Mouse (Mus musculus) neural tube, embryonic 15.5 days (tissue): Measurements from ENCODE around the gene Mb. TPM values are rescaled to one million over a fixed set of nuclear protein-coding genes. Genes with fewer than 3 reads are reported as not detected.
A peak's percentile ranks its signal among the peaks of the same experiment; 100 is the strongest.

ENCODE experiments used
- ATAC-seq: fragments of 200-750 bp; cut with Nextera tagmentation; 2 replicates; pipeline ENCODE4 v1.8.0; 2017; ENCODE audit warnings: mild to moderate bottlenecking, moderate TSS enrichment, moderate library complexity; ENCODE audit not compliant: low FRiP score
- H3K27ac ChIP-seq: fragments of 300-500 bp; sonication (generic); replicated peaks from 2 replicates; pipeline ENCODE4 v1.5.1; 2015; ENCODE audit warnings: mild to moderate bottlenecking, inconsistent platforms
- H3K27me3 ChIP-seq: fragments of 300-500 bp; sonication (generic); replicated peaks from 2 replicates; pipeline ENCODE4 v1.6.1; 2015; ENCODE audit warnings: inconsistent platforms
- H3K36me3 ChIP-seq: fragments of 300-500 bp; sonication (generic); 2 replicates; pipeline ENCODE4 v1.6.1; 2015; ENCODE audit warnings: inconsistent platforms
- H3K4me1 ChIP-seq: fragments of 300-500 bp; sonication (generic); 2 replicates; pipeline ENCODE4 v1.6.1; 2015; ENCODE audit warnings: inconsistent platforms
- H3K4me2 ChIP-seq: fragments of 300-500 bp; sonication (generic); 2 replicates; pipeline ENCODE4 v1.6.1; 2015; ENCODE audit warnings: inconsistent platforms, mild to moderate bottlenecking, moderate library complexity
- H3K4me3 ChIP-seq: fragments of 300-500 bp; sonication (generic); replicated peaks from 2 replicates; pipeline ENCODE4 v1.5.1; 2015; ENCODE audit warnings: mild to moderate bottlenecking, inconsistent platforms
- H3K9ac ChIP-seq: fragments of 300-500 bp; sonication (generic); replicated peaks from 2 replicates; pipeline ENCODE4 v1.6.1; 2015; ENCODE audit warnings: mild to moderate bottlenecking, inconsistent platforms
- H3K9me3 ChIP-seq: fragments of 300-500 bp; sonication (generic); replicated peaks from 2 replicates; pipeline ENCODE4 v1.6.1; 2016; ENCODE audit warnings: inconsistent platforms
- WGBS: fragments of 180-500 bp; shearing (Covaris S2); methylation state at CpG from one replicate; pipeline ENCODE4 v1.1.7; 2015; ENCODE audit warnings: mixed read lengths; 5-methylcytosine and 5-hydroxymethylcytosine counted together
- polyA plus RNA-seq: library from polyadenylated mRNA; unstranded; fragments of >200 nt; fragmentation: Nextera tagmentation; extraction: Ambion mirVana; gene quantifications from 2 replicates; pipeline ENCODE4 v1.2.1, GENCODE M21; 2015

Gene Mb
- polyA plus RNA-seq, 1 experiment from 2014 or later, result 1.3 TPM

DNA sequence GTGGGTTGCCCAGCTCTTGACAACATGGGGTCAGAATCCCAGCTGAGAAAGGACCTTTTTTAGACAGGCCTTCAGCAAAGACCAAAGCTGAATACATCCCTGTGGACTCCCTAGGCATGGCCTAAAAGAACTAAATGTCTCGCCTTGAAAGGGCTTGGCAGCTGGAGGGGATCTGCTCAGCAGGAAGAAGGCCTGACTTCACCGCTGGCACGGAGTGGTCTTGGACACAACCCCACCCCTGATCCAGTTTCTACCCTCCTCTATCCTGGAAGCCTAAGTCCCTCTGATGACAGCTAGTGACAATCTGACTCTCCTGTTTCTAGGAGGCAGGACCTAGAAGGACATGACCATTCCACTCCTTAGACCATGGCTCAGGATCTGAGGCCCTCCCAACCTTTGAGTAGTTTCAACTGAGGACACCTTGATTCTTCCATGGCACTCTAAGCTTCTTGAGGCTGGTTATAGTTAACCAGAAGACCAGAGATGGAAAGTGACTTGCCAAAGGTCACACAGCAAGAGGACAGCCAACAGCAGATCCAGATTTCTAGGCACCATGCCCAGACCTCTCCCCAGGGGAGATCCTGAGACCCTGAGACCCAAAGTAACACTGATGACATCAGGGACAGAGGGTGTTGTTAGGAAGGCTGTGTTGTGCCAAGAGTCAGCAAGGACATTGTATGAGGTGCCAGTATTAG lies 47.1 kb downstream of the Mb start:
- H3K9ac ChIP-seq, result no peak overlapping the region
- 88% methylated on average over 3 of the region's 3 CpGs for WGBS
- no peak overlapping the region for H3K4me2 ChIP-seq
- H3K27ac ChIP-seq, result no peak overlapping the region
- H3K4me1 ChIP-seq, result peaks cover 4% of the 10 kb centered on the region; the same call in 1 of the 2 replicates
- ATAC-seq, result no peak
- no peaks in the 10 kb centered on the region for H3K36me3 ChIP-seq
- no peak overlapping the region for H3K4me3 ChIP-seq
- no peaks in the 10 kb centered on the region for H3K9me3 ChIP-seq
- peaks cover 3% of the 10 kb centered on the region; the same call in 1 of the 2 replicates for H3K27me3 ChIP-seq

DNA sequence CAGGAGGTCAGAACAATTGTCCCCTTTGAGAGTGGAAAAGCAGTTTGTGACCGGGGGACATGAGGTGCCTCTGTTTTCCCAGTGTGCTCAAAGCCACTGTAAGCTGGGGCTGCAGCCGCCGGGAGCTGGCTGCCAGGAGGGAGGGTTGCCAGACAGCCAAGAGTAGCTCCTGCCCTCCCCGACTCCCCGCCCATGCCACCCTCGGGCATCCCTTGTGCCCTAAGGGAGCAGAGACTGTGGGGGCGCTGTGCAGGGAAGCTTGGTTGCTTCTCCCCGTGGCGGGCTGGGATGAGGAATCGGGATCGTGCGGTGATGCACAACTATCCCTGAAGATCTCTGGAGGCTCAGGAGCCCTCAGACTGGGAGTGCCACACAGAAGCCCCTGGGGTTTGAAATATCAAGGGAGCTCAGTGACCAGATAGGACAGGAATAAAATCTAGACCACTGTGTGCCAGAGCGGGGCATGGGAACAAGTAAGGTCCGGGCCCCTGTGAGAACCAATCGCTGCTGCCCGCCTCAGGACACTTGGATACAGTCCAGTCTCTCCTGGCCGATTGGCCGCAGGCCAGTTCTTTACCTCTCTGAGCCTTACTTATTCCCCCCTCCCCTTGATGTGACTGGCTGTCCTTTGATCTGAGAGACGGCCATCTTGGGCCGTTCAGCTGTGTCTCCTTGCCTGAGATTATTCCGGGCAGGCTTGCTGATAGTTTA lies 51.4 kb downstream of the Mb start:
- no peak for ATAC-seq
- H3K4me2 ChIP-seq, result peak overlapping the region; percentile 22
- 0 out of 2 replicates have a peak overlapping the region, but pooled peaks have one; percentile 3 for H3K9ac ChIP-seq
- no peaks in the 10 kb centered on the region for H3K9me3 ChIP-seq
- no peaks in the 10 kb centered on the region for H3K27me3 ChIP-seq
- peaks cover 4% of the 10 kb centered on the region; the same call in 1 of the 2 replicates for H3K4me1 ChIP-seq
- H3K27ac ChIP-seq, result no peak overlapping the region
- H3K4me3 ChIP-seq, result no peak overlapping the region
- H3K36me3 ChIP-seq, result no peaks in the 10 kb centered on the region
- 44% methylated on average over 21 of the region's 21 CpGs for WGBS

DNA sequence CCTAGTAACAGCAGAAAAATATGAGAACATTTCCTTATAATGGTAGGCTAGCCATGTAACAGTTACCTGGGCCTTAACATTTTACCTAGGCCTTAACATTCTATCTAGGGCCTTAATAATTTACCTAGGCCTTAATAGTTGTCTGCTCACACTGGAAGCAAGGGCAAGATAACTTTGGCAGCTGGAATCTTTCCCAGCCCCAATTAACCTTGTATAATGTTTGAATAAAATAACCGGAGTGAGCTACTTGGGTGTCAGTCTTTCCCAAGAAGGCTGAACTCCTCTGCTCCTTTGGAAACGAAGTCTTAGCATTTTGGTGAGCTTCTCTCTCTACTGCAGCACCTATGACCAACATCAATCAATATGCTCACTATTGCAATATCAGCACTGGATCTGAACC lies 52.4 kb downstream of the Mb start:
- H3K27me3 ChIP-seq, result no peaks in the 10 kb centered on the region
- no peaks in the 10 kb centered on the region for H3K36me3 ChIP-seq
- no peak overlapping the region for H3K27ac ChIP-seq
- no peaks in the 10 kb centered on the region for H3K9me3 ChIP-seq
- H3K4me3 ChIP-seq, result no peak overlapping the region
- no peak overlapping the region for H3K9ac ChIP-seq
- no peak overlapping the region for H3K4me2 ChIP-seq
- peaks cover 4% of the 10 kb centered on the region; the same call in 1 of the 2 replicates for H3K4me1 ChIP-seq
- 75% methylated on average over 2 of the region's 2 CpGs for WGBS
- no peak for ATAC-seq

DNA sequence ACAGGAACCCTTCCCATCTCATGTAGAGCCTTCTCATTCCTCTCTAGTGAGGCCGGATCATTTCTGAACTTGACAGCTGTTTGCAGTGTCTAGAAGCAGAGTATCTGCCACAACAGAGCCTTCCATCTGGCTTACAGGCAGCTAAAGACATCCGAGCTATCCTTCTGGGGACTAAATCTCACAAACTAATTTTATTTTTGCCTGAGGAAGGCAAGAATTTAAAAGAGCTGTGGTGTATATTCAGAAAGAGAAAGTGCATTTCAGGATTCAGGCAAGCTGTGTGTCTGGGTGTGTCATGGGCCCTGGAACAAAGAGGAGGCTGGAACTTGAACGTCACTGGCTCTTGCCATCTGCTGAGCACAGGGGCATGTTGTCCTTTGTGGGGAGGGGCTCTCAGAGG lies 56.1 kb downstream of the Mb start:
- no peaks in the 10 kb centered on the region for H3K27me3 ChIP-seq
- H3K4me3 ChIP-seq, result no peak overlapping the region
- no peak overlapping the region for H3K4me2 ChIP-seq
- no peaks in the 10 kb centered on the region for H3K36me3 ChIP-seq
- peak overlapping the region; percentile 18; the same call in 1 of the 2 replicates for H3K27ac ChIP-seq
- H3K4me1 ChIP-seq, result peaks cover 4% of the 10 kb centered on the region; the same call in 1 of the 2 replicates
- ATAC-seq, result no peak
- WGBS, result 82% methylated on average over 3 of the region's 3 CpGs
- no peaks in the 10 kb centered on the region for H3K9me3 ChIP-seq
- H3K9ac ChIP-seq, result no peak overlapping the region

- peak; percentile 96 for ATAC-seq
- 3% methylated on average over 21 of the region's 21 CpGs for WGBS
Measured at GRCm38 (mm10) chr15:76987542-76988094, 62.9 kb downstream of the Mb start.

DNA sequence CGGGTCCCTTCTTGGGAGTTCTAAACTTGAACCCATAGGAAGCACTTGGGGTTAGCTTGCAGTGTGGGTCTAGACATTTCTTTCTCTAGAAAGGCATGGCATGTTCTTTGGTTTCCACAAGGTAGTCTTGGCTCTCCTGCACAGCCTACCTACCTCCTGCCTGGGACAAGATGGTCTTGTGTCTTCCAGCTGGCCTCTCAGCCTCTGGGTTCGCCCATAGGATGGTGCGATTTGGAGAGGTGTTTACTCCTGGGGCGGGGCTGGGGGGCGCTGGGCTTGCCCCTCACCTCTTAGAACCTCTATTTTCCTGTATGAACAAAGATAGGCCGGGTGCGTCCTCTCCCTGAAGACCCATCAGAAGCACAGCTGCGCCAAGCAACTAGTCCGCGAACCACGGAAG lies 63.3 kb downstream of the Mb start:
- H3K4me3 ChIP-seq, result peak overlapping the region; percentile 40
- ATAC-seq, result peak; percentile 43
- H3K4me1 ChIP-seq, result peaks cover 19% of the 10 kb centered on the region
- H3K4me2 ChIP-seq, result peak overlapping the region; percentile 63
- peak overlapping the region; percentile 71 for H3K27ac ChIP-seq
- peak overlapping the region; percentile 41 for H3K9ac ChIP-seq
- WGBS, result 17% methylated on average over 11 of the region's 11 CpGs
- no peaks in the 10 kb centered on the region for H3K36me3 ChIP-seq
- H3K27me3 ChIP-seq, result no peaks in the 10 kb centered on the region
- H3K9me3 ChIP-seq, result no peaks in the 10 kb centered on the region

More at GRCm38 (mm10) chr15:76987542-76988094, 62.9 kb downstream of the Mb start:
- Histone ChIP-seq H3K9ac (peak overlapping the region; percentile 41), H3K9me3 (no peaks in the 10 kb centered on the region), H3K36me3 (no peaks in the 10 kb centered on the region), H3K4me1 (peaks cover 19% of the 10 kb centered on the region), H3K4me3 (peak overlapping the region; percentile 40), H3K27ac (peak overlapping the region; percentile 71), H3K4me2 (peak overlapping the region; percentile 63), H3K27me3 (no peaks in the 10 kb centered on the region)

- Histone ChIP-seq H3K4me1 (peaks cover 12% of the 10 kb centered on the region), H3K4me3 (no peak overlapping the region), H3K27ac (no peak overlapping the region), H3K27me3 (no peaks in the 10 kb centered on the region), H3K36me3 (no peaks in the 10 kb centered on the region), H3K4me2 (no peak overlapping the region), H3K9me3 (no peaks in the 10 kb centered on the region), H3K9ac (no peak overlapping the region)
- no peak for ATAC-seq
- 50% methylated on average over 3 of the region's 3 CpGs for WGBS
Measured at GRCm38 (mm10) chr15:76982745-76983144, 67.7 kb downstream of the Mb start.

DNA sequence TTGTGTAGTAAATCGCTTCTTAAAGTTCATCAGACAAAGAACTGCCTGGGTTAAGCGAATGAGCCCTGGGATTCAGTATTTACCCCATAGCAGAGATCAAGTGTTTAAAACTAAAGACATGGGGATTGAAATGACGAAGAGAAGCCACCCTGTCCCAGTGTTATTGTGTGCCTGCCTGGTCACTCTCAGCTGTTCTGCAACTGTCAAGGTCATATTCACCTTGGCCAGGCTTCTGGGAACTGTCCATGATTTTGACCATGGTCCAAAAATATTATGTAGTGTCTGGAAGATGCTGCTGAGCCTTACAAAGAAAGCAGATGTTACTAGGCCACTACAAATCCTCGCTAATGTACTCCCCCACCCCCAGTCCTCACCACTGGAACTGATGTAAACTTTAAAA lies 70.7 kb downstream of the Mb start:
- Histone ChIP-seq H3K27ac (no peak overlapping the region), H3K9ac (no peak overlapping the region), H3K4me3 (no peak overlapping the region), H3K4me2 (no peak overlapping the region), H3K36me3 (no peaks in the 10 kb centered on the region), H3K4me1 (no peaks in the 10 kb centered on the region), H3K9me3 (no peaks in the 10 kb centered on the region), H3K27me3 (no peaks in the 10 kb centered on the region)
- WGBS, result 80% methylated on average over 4 of the region's 4 CpGs
- ATAC-seq, result no peak

- H3K4me3 ChIP-seq, result no peak overlapping the region
- H3K36me3 ChIP-seq, result no peaks in the 10 kb centered on the region
- no peaks in the 10 kb centered on the region for H3K27me3 ChIP-seq
- peaks cover 5% of the 10 kb centered on the region; the same call in 1 of the 2 replicates for H3K4me1 ChIP-seq
- no peak for ATAC-seq
- H3K4me2 ChIP-seq, result no peak overlapping the region
- no peaks in the 10 kb centered on the region for H3K9me3 ChIP-seq
- no peak overlapping the region for H3K9ac ChIP-seq
- WGBS, result 27% methylated on average over 5 of the region's 5 CpGs
- no peak overlapping the region for H3K27ac ChIP-seq
Measured at GRCm38 (mm10) chr15:76976619-76977018, 73.9 kb downstream of the Mb start.

DNA sequence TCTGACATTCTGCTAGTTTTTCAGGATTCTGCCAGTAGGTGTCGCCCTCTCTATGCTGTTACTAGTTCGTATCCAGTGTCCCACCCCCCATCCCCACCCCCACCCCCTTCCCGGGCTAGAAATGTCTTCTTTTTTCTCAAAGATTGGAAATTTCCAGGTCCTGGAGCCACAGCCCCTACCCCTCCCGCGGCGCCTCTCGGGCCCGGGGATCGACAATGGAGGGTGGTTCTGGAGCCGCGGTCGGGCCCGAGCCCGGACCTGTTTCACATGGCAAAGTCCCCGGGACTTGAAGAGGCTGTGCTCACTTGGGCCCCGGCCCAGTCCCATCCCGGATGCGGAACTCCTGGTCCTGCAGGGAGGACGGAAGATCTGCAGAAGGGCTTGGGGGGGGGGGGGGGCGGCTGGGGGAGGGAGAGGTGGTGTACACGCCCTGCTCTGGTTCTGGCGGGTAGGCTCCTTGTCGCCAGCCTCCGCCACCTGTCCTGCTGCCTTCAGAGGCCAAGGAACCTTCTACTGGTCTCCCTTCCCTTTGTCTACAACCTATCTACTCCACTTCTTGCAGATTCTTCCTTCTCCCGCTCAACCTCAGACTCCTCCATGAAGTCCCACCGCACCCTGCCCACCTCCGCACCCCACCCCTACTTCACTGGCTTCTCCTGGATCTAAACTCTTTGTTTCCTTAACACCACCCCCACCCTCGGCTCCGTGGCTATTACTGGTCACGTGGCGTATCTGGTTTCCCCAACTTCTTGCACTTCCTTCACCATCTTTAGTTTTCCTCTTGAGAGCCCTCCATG lies 76.4 kb downstream of the Mb start:
- H3K9me3 ChIP-seq, result no peaks in the 10 kb centered on the region
- H3K36me3 ChIP-seq, result no peaks in the 10 kb centered on the region
- 8% methylated on average over 30 of the region's 31 CpGs for WGBS
- H3K27ac ChIP-seq, result peak overlapping the region; percentile 58
- peak overlapping the region; percentile 71 for H3K9ac ChIP-seq
- ATAC-seq, result peak; percentile 69
- peak overlapping the region; percentile 75 for H3K4me2 ChIP-seq
- H3K4me1 ChIP-seq, result peaks cover 5% of the 10 kb centered on the region; the same call in 1 of the 2 replicates
- H3K27me3 ChIP-seq, result no peaks in the 10 kb centered on the region
- peak overlapping the region; percentile 53 for H3K4me3 ChIP-seq

- H3K9me3 ChIP-seq, result no peaks in the 10 kb centered on the region
- peak overlapping the region; percentile 53 for H3K4me3 ChIP-seq
- 32% methylated on average over 8 of the region's 8 CpGs for WGBS
- H3K36me3 ChIP-seq, result no peaks in the 10 kb centered on the region
- peak overlapping the region; percentile 75 for H3K4me2 ChIP-seq
- no peaks in the 10 kb centered on the region for H3K27me3 ChIP-seq
- H3K4me1 ChIP-seq, result peaks cover 5% of the 10 kb centered on the region; the same call in 1 of the 2 replicates
- H3K9ac ChIP-seq, result no peak overlapping the region
- no peak overlapping the region for H3K27ac ChIP-seq
- 0 out of 2 replicates have a peak, but pooled peaks have one; percentile 21 for ATAC-seq
Measured at GRCm38 (mm10) chr15:76973272-76973854, 77.1 kb downstream of the Mb start.
